Mouse (Mus musculus) liver, adult 2 months (tissue): ENCODE results near the gene Olfr1288.

Experiments used
- CTCF ChIP-seq: fragments of 200-500 bp; IDR thresholded peaks from 2 replicates; pipeline ENCODE4 v1.5.1; 2011; ENCODE audit warnings: low read depth, low read length, control low read depth
- POLR2A ChIP-seq: fragments of 200-500 bp; IDR thresholded peaks from 2 replicates; pipeline ENCODE4 v1.6.1; 2011; ENCODE audit warnings: low read length, control low read depth; ENCODE audit not compliant: insufficient read depth; ENCODE audit errors: extremely low read depth

GRCm38 (mm10) chr2:111496880-111497279, 23.0 kb downstream of the Olfr1288 start, which contains the start of gene Olfr1291-ps1:
- TF ChIP-seq POLR2A (no peak), CTCF (no peak)
